Mouse (Mus musculus): ENCODE results near the gene Ifrd1.
"Not testable (repeated sequence)": the region's sequence is repeated elsewhere in the genome, so short reads cannot be mapped to it uniquely, and the experiment has no call there.

Ifrd1 gene

DNA sequence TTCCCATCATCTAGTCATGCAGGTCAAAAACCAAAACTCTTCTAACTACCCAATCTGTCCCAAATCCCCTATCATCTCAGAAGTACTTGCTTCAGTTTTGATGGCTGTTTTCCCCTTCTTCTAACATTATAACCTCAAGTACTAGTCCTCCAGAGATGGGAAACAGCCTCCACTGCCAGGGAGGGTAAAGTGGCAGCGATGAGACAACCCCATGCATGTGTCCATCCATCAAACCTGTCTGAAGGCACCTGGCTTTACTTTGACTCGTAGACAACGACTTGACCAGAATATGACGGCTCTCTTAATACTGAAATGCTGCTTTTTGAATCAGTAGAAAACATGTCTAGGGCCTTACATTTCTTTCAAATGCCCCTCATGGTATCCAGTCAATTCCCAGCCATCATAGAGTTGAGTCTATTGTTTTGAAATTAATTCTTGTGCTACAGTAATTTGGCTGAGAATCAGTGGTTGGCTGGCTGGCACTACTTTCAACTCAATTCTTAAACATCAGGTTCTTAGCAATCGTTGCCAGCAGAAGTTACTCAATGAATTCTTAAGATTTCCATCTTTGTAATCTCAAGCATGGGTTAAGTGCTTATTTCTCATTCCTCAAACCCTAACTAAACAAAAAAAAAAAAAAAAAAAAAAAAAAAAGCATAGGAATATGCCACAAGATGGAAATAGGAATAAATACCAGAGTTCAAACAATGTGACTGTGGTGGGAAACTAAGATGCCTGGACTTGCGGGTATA lies 47.6 kb downstream of the Ifrd1 start:
- in situ Hi-C loops (cut with MboI, MseI) = no loop called here

DNA sequence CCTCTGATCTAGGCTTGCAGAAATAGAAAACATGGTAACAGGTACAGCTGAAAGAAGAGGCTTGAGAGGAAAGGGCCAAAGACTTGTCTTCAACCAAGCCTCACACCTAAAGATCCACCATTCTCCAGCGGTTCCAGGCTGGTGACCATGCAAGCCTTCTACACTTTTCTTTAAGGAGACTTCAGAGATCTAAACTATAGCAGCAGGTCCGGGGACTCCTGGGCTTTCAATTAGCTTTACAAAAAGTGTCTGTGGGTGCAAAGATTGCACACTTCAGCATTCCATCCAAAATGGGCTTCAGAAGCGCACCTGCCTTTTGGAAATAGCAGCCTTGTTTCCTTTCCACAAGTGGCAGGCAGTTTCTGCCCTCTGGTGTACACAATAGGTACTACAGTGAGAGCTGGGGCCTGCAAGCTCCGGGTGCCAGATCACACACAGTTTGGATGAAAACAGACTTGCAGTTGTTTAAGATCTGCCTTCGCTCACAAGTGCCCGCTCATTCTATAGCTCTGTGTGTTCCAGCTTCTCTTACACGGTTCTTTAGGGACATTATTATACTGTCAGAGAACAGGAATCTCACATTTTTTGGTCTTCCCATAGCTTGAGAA lies 48.4 kb downstream of the Ifrd1 start:
- in situ Hi-C loops (cut with MboI, MseI) = no loop called here

DNA sequence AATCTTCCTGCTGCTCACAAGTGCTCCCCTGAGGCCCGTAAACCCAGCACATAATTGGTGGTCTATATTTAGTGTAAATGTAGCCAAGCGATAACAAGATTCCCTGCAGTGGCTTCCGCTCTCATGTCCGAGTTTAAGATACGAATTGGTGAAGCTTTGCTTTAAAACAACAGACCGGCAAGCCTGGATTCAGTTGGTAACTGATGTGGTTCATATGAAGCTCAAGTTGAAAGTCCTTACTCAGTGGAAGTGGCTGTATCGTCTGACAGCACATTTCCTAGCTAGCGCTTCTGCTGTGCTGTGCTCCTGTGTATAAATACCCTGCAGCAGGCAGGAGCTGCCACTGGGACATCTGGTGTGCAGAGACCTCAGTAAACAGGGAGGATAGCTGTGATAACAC lies 49.0 kb downstream of the Ifrd1 start, which contains the start of gene Lsmem1:
Gene Lsmem1, minus strand, starts transcription at position 189 of the 400 bp plus-strand sequence.
- in situ Hi-C loops (cut with MboI, MseI) = no loop called here

DNA sequence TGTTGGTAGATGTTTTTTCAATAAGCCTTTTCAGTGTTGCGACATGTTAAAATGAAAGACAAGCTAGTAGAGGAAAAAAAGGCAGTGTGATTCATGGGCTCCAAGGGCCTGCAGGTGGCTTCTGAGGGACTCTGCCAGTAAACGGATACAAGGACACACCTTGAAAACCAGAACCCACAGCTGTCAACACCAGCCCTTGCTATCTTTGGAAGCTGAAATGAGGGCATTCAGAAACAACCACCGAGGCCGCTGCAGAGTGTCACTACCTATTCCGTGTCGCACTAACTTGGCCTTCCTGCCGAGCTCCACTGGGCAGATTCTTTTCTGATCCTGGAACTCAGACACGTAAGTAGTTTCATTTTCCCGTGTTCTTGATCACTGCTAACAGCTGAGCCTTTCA lies 49.9 kb downstream of the Ifrd1 start:
- in situ Hi-C loops (cut with MboI, MseI) = no loop called here

DNA sequence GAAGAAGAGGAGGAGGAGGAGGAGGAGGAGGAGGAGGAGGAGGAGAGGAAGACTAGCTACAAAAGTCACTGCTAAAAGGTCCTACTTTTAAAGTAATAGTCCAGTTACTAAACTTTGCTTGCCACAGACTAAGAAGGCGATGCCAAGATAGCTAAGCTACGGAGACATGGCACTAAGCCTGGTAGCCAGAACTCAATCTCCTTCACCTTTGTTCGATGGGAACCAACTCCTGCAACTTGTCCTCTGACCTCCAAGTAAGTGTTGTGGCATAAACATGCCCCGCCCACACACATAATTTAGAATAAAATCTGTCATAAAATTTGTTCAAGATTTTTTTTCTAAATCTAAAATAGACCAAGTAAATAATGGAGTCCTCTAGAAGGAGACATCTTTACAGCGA lies 50.3 kb downstream of the Ifrd1 start:
- in situ Hi-C loops (cut with MboI, MseI) = no loop called here

DNA sequence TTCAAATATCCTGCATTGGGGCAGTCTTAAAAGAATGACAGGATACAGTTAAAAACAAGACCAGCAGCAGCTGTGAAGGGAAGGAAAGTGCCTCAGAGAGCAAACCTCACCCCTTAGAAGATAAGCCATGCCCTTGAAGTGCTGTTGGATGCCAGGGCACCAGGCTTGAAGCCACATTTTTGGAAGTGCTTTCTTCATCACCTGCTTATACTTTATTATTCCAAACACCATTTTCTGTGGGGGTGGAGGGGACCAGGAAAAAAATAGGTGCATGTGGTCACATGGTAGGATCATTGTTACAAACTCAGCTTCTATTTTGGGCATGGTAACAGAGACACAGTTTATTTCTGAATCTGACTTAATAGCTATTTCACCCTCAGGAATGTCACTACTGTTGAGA lies 50.8 kb downstream of the Ifrd1 start:
- in situ Hi-C loops (cut with MboI, MseI) = no loop called here

DNA sequence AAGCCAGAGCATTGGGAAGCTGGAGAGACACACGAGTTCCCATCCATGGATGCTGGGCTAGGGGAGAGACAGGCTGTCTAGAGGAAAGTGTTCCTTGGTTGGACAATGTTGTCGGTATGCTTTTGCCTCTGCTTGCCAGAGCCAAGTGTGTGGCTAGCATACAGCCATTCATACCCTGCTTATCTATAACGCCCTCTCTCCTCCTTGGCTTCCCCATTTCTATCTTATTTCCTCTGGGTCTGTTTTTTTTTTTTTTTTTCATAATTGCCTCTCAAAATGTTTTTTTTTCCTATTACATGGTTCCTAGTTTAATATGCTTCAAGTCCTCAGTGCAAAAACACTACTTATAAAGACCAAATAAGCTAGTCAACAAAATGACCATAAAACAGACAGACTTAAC lies 62.8 kb downstream of the Ifrd1 start:
- in situ Hi-C loops (cut with MboI, MseI) = no loop called here

DNA sequence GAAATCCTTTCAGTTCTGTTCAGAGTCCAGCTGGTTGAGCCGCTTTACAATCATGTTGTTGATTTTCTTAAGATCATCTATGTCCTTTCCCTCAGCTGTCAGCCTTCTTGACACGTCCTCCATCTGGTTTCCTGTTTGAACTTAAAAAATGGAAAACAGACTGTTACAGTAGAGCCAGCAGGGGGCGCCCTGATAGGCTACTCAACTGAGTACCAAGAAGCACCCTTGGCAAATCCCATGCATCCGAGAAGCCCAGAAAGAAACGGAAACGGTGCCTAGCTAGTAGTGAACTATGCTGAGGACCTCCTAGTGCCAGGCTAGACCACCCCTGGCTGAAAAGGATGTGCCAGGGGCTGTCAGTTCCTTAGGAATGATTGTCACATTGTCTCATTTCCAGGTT lies 71.2 kb downstream of the Ifrd1 start:
- in situ Hi-C loops (cut with MboI, MseI) = no loop called here

DNA sequence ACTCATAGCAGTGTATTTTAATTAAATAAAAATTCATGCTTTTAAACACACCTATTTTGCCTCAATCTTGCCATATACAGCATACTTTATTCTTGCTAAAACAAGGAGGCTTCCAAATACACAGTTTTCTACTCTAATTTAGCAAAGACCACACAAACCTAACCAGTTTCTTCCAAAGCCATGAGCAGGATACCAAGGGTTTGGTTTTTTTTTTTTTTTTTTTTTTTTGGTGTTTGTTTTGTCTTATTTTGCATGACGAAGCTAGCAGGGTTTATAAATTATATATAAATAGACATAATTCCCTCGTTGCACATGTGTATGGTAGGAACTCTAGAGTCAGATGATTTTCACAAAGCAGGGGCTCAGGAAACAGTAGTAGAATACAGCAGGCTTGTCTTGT lies 72.1 kb downstream of the Ifrd1 start:
- in situ Hi-C loops (cut with MboI, MseI) = no loop called here

DNA sequence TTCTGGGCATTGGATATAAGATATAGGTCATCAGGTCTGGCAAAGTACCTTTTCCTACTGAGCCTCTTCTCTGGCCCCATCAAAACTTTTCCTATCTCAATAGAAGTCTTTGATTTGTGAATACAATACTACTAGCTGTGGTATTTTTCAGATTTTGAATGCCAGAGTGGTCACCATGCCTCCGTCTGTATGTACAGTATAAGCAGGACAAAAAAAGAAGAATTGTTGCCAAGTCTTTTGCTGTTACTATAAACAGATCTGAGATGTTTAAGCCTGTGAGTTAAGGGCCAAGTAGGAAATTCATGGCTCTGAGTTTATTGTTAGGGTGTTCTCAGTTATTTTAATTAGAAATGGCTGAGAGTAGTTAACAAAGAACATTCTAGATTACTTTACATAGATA lies 73.1 kb downstream of the Ifrd1 start:
- in situ Hi-C loops (cut with MboI, MseI) = not testable (repeated sequence)

DNA sequence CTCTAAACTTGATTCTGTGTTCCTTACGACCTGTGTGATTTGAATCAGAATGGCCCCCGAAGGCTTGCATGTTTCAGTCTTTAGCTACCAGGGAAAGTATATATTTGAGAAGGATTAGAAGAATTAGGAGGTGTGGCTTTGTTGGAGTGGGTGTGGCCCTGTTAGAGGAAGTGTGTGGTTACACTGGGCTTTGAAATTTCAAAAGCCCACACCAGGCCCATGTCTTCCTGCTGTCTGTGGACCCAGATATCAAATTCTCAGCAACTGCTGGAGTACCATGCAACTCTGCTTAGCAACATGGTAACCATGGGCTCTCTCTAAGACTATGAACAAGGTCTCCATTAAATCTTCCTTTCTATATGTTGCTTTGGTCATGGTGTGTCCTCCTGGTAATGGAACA lies 76.7 kb downstream of the Ifrd1 start:
- in situ Hi-C loops (cut with MboI, MseI) = loop anchor here (25.0 kb wide), 1 partner anchor 509 kb away; no protein-coding TSS in a partner anchor

DNA sequence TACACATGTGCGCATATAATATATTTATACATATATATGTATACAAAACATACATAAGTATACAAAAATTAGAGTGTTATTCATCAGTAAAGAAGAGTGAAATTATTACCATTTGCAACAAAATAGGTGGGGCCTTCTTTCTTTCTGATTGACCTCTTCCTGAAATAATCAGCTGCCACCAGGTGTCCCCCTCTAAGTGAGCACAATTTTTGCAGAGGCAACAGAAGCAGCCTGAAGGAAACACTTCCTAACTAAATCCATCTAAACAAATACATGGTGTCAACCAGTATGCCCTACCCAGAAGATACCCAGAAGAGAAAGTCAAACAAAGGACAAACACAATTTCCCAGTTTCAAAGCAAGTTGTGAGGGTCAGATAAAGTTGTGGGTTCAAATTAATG lies 78.6 kb downstream of the Ifrd1 start:
- in situ Hi-C loops (cut with MboI, MseI) = loop anchor here (5.0 to 25.0 kb wide), 4 partner anchors 92 to 655 kb away; no protein-coding TSS in a partner anchor

DNA sequence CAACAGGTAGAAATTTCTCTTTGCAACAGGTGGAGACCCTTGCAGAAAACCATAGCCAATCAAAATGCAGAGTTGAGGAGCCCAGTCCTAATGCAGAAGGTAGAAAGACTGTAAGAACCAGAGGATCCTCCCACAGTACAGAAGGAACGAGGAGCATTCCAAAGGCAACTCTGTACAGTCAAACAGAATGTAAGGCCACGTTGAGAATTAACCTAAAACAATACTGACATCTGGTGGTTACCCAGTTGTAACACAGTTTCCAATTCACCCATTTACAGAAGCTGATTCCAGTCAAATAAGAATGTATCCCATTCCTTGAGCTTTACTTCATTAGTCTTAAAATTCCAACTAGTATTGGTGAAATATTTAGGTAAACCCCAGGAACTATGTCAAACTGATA lies 83.7 kb downstream of the Ifrd1 start:
- in situ Hi-C loops (cut with MboI, MseI) = loop anchor here (5.0 to 25.0 kb wide), 4 partner anchors 87 to 650 kb away; no protein-coding TSS in a partner anchor

DNA sequence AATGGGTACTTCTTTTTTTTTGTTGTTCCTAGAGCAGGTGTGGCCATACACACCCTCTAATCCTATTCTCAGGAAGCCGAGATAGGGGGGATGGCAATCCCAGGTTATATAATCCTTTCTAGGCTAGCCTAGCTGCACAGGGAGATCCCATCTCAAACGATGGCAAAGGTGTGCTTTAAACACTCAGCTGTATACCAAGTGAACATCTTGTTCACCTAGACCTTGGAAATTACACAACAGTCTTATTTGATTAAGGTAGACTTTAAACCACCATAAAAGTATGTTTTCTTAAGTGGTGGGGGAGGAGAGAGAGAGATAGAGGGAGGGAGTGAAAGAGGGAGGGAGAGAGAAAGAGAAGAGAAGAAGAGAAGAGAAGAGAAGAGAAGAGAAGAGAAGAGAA lies 87.5 kb downstream of the Ifrd1 start:
- in situ Hi-C loops (cut with MboI, MseI) = loop anchor here (10.0 to 25.0 kb wide), 3 partner anchors 416 to 646 kb away; no protein-coding TSS in a partner anchor

DNA sequence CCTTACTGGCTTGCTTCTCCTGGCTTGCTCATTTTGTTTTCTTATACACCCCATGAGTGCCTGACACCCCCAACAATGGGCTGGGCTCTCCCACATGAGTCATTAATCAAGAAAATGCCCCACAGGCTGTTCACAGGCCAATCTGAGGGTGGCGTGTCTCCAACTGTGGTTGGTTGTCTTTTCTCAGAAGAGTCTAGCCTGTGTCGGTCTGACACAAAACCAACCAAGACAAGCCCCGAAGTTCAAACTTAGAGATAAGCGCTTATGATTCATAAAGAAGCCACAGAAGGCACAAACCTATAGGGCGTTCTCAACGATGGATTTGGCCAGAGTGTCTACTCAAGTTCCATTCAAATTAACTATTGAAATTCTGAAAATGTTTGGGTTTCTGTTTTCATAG lies 94.1 kb downstream of the Ifrd1 start:
- in situ Hi-C loops (cut with MboI, MseI) = loop anchor here (25.0 kb wide), 1 partner anchor 492 kb away; no protein-coding TSS in a partner anchor

DNA sequence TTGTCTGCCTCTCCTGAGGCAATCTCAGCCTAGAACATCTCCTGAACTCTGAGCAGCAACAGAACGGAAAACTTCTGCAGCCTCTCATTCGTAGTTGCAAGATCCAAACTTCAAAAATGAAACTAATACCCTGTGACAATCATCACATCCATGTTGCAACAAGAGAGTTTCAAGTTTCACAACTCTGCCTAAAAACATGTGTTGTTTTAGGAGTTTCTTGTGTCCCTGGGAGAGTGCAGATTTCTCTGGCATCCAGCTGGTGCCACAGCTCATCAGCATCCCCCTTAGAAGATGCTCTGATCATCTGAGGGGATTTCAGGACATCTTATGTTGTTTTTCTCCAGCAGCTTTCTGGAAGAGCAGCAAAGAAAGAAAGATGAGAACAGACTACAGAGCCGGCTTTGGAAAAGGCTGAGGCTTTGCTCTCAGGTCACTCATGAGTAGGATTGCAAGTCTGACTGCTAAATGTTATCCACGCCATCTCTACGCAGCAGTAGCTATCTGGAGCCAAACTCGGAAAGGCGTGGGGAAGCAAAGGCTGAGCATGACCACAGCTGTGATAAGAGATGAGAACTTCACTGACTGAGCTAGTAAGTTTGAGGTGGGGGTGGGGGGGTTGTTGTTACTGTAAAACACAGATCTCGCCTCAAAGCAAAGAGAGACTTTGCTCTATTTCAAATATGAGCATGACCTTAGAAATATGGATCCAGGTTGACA lies 95.8 kb downstream of the Ifrd1 start:
- in situ Hi-C loops (cut with MboI, MseI) = loop anchor here (25.0 kb wide), 1 partner anchor 490 kb away; no protein-coding TSS in a partner anchor

All from regulatory T cell (primary cell).